ENCODE assay signal across 9 mouse cellular contexts in the genomic region with DNA sequence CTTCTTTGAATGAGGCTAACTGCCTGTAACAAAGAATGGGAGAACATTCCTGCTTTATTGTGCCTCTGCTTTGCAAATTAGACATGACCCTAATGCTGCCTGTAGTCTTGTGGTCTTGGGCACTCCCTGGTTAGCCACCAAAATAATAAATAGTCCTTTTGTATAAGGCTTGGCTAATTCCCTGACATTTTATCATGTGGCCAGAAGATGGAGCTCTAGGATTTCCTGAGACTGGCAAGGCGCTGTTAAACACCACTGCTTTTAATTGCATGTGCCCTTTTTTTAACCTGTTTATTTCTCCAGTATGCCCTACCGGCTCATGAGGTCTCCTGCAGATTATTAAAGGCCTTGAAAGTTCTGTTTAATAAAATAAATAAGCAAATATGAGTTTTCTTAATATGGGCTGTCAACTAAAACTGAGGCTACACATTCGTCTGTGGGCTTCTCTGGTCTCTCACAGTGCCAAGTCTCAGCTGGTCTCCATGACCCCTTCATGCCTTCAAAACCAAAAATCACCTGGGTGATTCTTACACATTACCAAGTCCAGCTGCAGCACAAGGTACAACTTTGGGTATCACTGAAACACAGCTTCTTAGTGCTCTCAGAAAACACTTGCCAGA. TPM values are rescaled to one million over a fixed set of nuclear protein-coding genes. Genes with fewer than 3 reads are reported as not detected.
DNase-seq lines count a peak whose midpoint lies in the region; ATAC-seq and TF ChIP-seq lines count a peak whose summit lies in the region.
"Had no signal": no experiment of that assay in that cellular context is flagged by ENCODE, and none has a peak within 500 bp of the region (broad histone marks: within the 10 kb centered on the region; RNA-seq: fewer than 3 reads in every experiment).

No protein-coding gene starts in this region.

- H3K4me3 ChIP-seq in embryonic facial prominence, embryonic 14.5 days (ENCODE audit: low read depth, low read length), result no peak overlapping the region
- no peak overlapping the region for H3K4me3 ChIP-seq in kidney, postnatal 0 days (replicated peaks; ENCODE audit: low read depth, low read length)
- H3K4me3 ChIP-seq: heart, embryonic 15.5 days had no signal

- no peak overlapping the region for H3K9ac ChIP-seq in embryonic facial prominence, embryonic 14.5 days (ENCODE audit: low read depth, low read length)
- no peak overlapping the region for H3K9ac ChIP-seq in kidney, postnatal 0 days (ENCODE audit: low read depth, low read length)
- H3K9ac ChIP-seq: heart, embryonic 15.5 days had no signal

- DNase-seq in cerebellum, adult 11 months, result no peak
- peak; percentile 4 for DNase-seq in thymus, postnatal 14 days
- no peak for DNase-seq in thymus, postnatal 25 days
- DNase-seq in embryonic facial prominence, embryonic 14.5 days (ENCODE audit: low spot score), result peak; percentile 56
- peak; percentile 80 for DNase-seq in kidney, postnatal 0 days (ENCODE audit: low spot score)
- DNase-seq in lung, postnatal 36 days, result peak; percentile 26
- DNase-seq in telencephalon, adult 2 months (ENCODE audit: low read depth, low spot score), result peak; percentile 23

- ATAC-seq in cerebellum, adult (ENCODE audit: insufficient number of reproducible peaks, low FRiP score, low TSS enrichment), result peak; percentile 61; the same call in 1 of the 2 replicates
- ATAC-seq in embryonic facial prominence, embryonic 14.5 days (ENCODE audit: low read depth), result 0 out of 2 replicates have a peak, but pooled peaks have one; percentile 44
- ATAC-seq in kidney, postnatal 0 days (replicated peaks; ENCODE audit: low FRiP score, low read depth), result no peak; the same call in 1 of the 2 replicates

- H3K36me3 ChIP-seq in embryonic facial prominence, embryonic 14.5 days (ENCODE audit: control insufficient read depth, insufficient read depth, low read length), result no peaks in the 10 kb centered on the region
- no peaks in the 10 kb centered on the region for H3K36me3 ChIP-seq in kidney, postnatal 0 days (ENCODE audit: insufficient read depth, low read length)
- H3K36me3 ChIP-seq: heart, embryonic 15.5 days had no signal

- no peaks in the 10 kb centered on the region for H3K4me1 ChIP-seq in embryonic facial prominence, embryonic 14.5 days (ENCODE audit: control insufficient read depth, insufficient read depth, low read length)
- no peaks in the 10 kb centered on the region for H3K4me1 ChIP-seq in kidney, postnatal 0 days (replicated peaks; ENCODE audit: insufficient read depth, low read length)
- H3K4me1 ChIP-seq: heart, embryonic 15.5 days had no signal

- H3K27ac ChIP-seq in embryonic facial prominence, embryonic 14.5 days (replicated peaks; ENCODE audit: low read depth, low read length), result no peak overlapping the region
- no peak overlapping the region for H3K27ac ChIP-seq in kidney, postnatal 0 days
- H3K27ac ChIP-seq: heart, embryonic 15.5 days had no signal

- 22% methylated on average over 3 of the region's 3 CpGs for WGBS in embryonic facial prominence, embryonic 14.5 days
- 24% methylated on average over 3 of the region's 3 CpGs for WGBS in kidney, postnatal 0 days

- no peaks in the 10 kb centered on the region for H3K9me3 ChIP-seq in embryonic facial prominence, embryonic 14.5 days (ENCODE audit: control insufficient read depth, low read length)
- no peaks in the 10 kb centered on the region for H3K9me3 ChIP-seq in kidney, postnatal 0 days (replicated peaks; ENCODE audit: low read length)
- H3K9me3 ChIP-seq: heart, embryonic 15.5 days had no signal

- H3K27me3 ChIP-seq in embryonic facial prominence, embryonic 14.5 days (replicated peaks; ENCODE audit: control insufficient read depth, insufficient read depth, low read length), result no peaks in the 10 kb centered on the region
- H3K27me3 ChIP-seq in kidney, postnatal 0 days (ENCODE audit: insufficient read depth, low read length), result no peaks in the 10 kb centered on the region
- H3K27me3 ChIP-seq: heart, embryonic 15.5 days had no signal

- peak; percentile 82 for TF ChIP-seq CTCF in kidney, postnatal 0 days (IDR thresholded peaks at IDR 0.05; ENCODE audit: low read depth)

- no peak overlapping the region for H3K4me2 ChIP-seq in embryonic facial prominence, embryonic 14.5 days (ENCODE audit: low read depth, low read length)
- no peak overlapping the region for H3K4me2 ChIP-seq in kidney, postnatal 0 days (ENCODE audit: low read length)
- H3K4me2 ChIP-seq: heart, embryonic 15.5 days had no signal

RNA-seq across cellular contexts. Expression of a gene that starts 51.9 kb away (rescaled TPM):
- 57.4 and 58.0 TPM in 2 replicates for polyA plus RNA-seq in embryonic facial prominence, embryonic 14.5 days (2014; fragmentation: Nextera tagmentation; extraction: Ambion mirVana)
- polyA plus RNA-seq in kidney, postnatal 0 days (2015; fragmentation: Nextera tagmentation; extraction: Ambion mirVana), result 51.5 and 57.3 TPM in 2 replicates

Comparison
In these comparisons a context has a peak if more than half of its experiments do, and no peak if none do; other contexts are left out.
1. DNase-seq: peak in thymus, postnatal 14 days (single experiment), embryonic facial prominence, embryonic 14.5 days (single experiment), kidney, postnatal 0 days (single experiment), lung, postnatal 36 days (single experiment) and telencephalon, adult 2 months (single experiment); none in cerebellum, adult 11 months (single experiment) and thymus, postnatal 25 days (single experiment).